In the genomic region with DNA sequence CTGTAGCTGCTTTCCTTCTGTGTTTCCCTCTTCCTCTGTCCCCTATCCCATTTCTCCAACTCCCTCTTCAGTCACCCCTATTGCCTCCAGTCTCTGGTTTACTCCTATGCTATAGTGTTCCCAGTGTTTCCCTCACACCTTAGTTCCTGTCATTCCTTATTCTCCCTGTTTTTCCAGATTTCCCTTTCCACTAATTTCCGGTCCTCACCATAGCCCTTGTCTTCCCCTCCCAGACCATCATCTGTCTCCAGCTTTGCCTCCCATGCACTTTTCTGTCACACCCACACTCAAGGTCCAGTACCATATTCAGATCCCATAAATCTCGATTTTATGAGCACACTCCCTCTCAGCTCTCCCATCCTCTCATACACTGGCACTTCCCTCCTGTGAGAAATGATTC, we compare ENCODE assay signal across 9 mouse cellular contexts. TPM values are rescaled to one million over a fixed set of nuclear protein-coding genes. Genes with fewer than 3 reads are reported as not detected.
DNase-seq lines count a peak whose midpoint lies in the region; ATAC-seq and TF ChIP-seq lines count a peak whose summit lies in the region.
"Had no signal": no experiment of that assay in that cellular context is flagged by ENCODE, and none has a peak within 500 bp of the region (broad histone marks: within the 10 kb centered on the region; RNA-seq: fewer than 3 reads in every experiment).

No protein-coding gene starts in this region.

- H3K4me2 ChIP-seq in lung, embryonic 16.5 days (ENCODE audit: low read depth, low read length) = peak overlapping the region; percentile 94
- peak overlapping the region; percentile 92 for H3K4me2 ChIP-seq in intestine, embryonic 14.5 days (ENCODE audit: low read length)

- H3K4me1 ChIP-seq in lung, embryonic 16.5 days (replicated peaks; ENCODE audit: control insufficient read depth, insufficient read depth, low read length) = peaks cover 2% of the 10 kb centered on the region; the same call in 1 of the 2 replicates
- H3K4me1 ChIP-seq in intestine, embryonic 14.5 days (replicated peaks; ENCODE audit: control insufficient read depth, insufficient read depth, low read length) = 0 out of 2 replicates have a peak, but pooled peaks cover 7% of the 10 kb centered on the region
- H3K4me1 ChIP-seq in olfactory bulb, adult 2 months (ENCODE audit: control insufficient read depth, insufficient read depth, low read length) = peaks cover 5% of the 10 kb centered on the region; the same call in 1 of the 2 replicates

- TF ChIP-seq CTCF in olfactory bulb, adult 2 months (IDR thresholded peaks at IDR 0.05; ENCODE audit: insufficient read depth, low read depth, low read length) = no peak

- no peaks in the 10 kb centered on the region for H3K9me3 ChIP-seq in lung, embryonic 16.5 days (ENCODE audit: control insufficient read depth, low read length)
- H3K9me3 ChIP-seq in intestine, embryonic 14.5 days (ENCODE audit: control insufficient read depth, low read length) = no peaks in the 10 kb centered on the region

- peaks cover 19% of the 10 kb centered on the region for H3K27me3 ChIP-seq in lung, embryonic 16.5 days (ENCODE audit: control insufficient read depth, insufficient read depth, low read depth, low read length)
- H3K27me3 ChIP-seq in intestine, embryonic 14.5 days (replicated peaks; ENCODE audit: control insufficient read depth, insufficient read depth, low read length) = peaks cover 28% of the 10 kb centered on the region

- intact Hi-C loops in left cerebral cortex, postnatal 10 days (cut with DNase I) = loop anchor here (5.0 to 10.0 kb wide), 8 partner anchors 232 to 1910 kb away; no protein-coding TSS in a partner anchor

- no peak for TF ChIP-seq POLR2A in olfactory bulb, adult 2 months (IDR thresholded peaks at IDR 0.05; ENCODE audit: insufficient read depth, low read depth, low read length)

- H3K36me3 ChIP-seq in lung, embryonic 16.5 days (ENCODE audit: control insufficient read depth, insufficient read depth, low read length) = no peaks in the 10 kb centered on the region
- no peaks in the 10 kb centered on the region for H3K36me3 ChIP-seq in intestine, embryonic 14.5 days (ENCODE audit: control insufficient read depth, insufficient read depth, low read length)

- H3K27ac ChIP-seq in lung, embryonic 16.5 days (ENCODE audit: low read length) = no peak overlapping the region
- H3K27ac ChIP-seq in intestine, embryonic 14.5 days (ENCODE audit: low read depth) = no peak overlapping the region
- peak overlapping the region; percentile 100 for H3K27ac ChIP-seq in olfactory bulb, adult 2 months (ENCODE audit: insufficient read depth, low read depth, low read length)

- ATAC-seq in lung, embryonic 16.5 days (ENCODE audit: low read depth) = no peak
- ATAC-seq in intestine, embryonic 14.5 days (replicated peaks; ENCODE audit: low FRiP score, low TSS enrichment, low read depth) = no peak

- H3K4me3 ChIP-seq in lung, embryonic 16.5 days (ENCODE audit: low read length) = peak overlapping the region; percentile 54
- H3K4me3 ChIP-seq in intestine, embryonic 14.5 days (ENCODE audit: low read depth, low read length) = peak overlapping the region; percentile 59
- peak overlapping the region; percentile 89 for H3K4me3 ChIP-seq in olfactory bulb, adult 2 months (ENCODE audit: insufficient read depth, low read depth, low read length)
- H3K4me3 ChIP-seq: erythroblast, embryonic 14.5 days had no signal

- H3K9ac ChIP-seq in lung, embryonic 16.5 days (ENCODE audit: low read length) = peak overlapping the region; percentile 66
- H3K9ac ChIP-seq in intestine, embryonic 14.5 days (ENCODE audit: low read length) = no peak overlapping the region; the same call in 1 of the 2 replicates

- WGBS in lung, embryonic 16.5 days = 19% methylated on average over 2 of the region's 2 CpGs
- 21% methylated on average over 2 of the region's 2 CpGs for WGBS in intestine, embryonic 14.5 days
- 7% methylated on average over 2 of the region's 2 CpGs for WGBS in olfactory bulb, adult 2 months

- DNase-seq in cerebellum, adult 9-10 months = peak; percentile 59
- no peak for DNase-seq in cerebellum, adult 11 months
- no peak for DNase-seq in lung, postnatal 36 days
- DNase-seq in intestine, embryonic 14.5 days (ENCODE audit: low spot score) = no peak
- no peak for DNase-seq in ovary, postnatal 10 days (ENCODE audit: low spot score)
- no peak for DNase-seq in left cerebral cortex, postnatal 10 days (ENCODE audit: extremely low spot score in 1 of 2, low spot score in 2 of 2)

RNA-seq across cellular contexts. Expression of gene Negr1, which starts 1.2 kb away (rescaled TPM):
- polyA plus RNA-seq in lung, embryonic 16.5 days (2015; fragmentation: Nextera tagmentation; extraction: Ambion mirVana) = 5.3 and 7.0 TPM in 2 replicates
- 6.0 and 6.2 TPM in 2 replicates for polyA plus RNA-seq in intestine, embryonic 14.5 days (2014; fragmentation: Nextera tagmentation; extraction: Ambion mirVana)
- 107 and 504 TPM in 2 replicates for polyA plus RNA-seq in olfactory bulb, adult 2 months (2012; ENCODE audit: insufficient read depth, insufficient read length, low replicate concordance, missing spikeins)
- 100 to 1,000 TPM; 284 to 293 TPM for total RNA-seq in left cerebral cortex, postnatal 10 days (2021)

Comparison
In these comparisons a context has a peak if more than half of its experiments do, and no peak if none do; other contexts are left out.
1. RNA of gene Negr1, which starts 1.2 kb away (polyA plus RNA-seq): 107 to 504 TPM in olfactory bulb, adult 2 months; 5.3 to 7.0 TPM in lung, embryonic 16.5 days and 6.0 to 6.2 TPM in intestine, embryonic 14.5 days; every median in the first group is over 10 times any median in the second.
2. Peak in every context shown above with its lines, with median percentiles within 50 percentile points of each other: H3K4me3 ChIP-seq.